Comparison of ENCODE assay signal across 10 mouse cellular contexts in the genomic region with DNA sequence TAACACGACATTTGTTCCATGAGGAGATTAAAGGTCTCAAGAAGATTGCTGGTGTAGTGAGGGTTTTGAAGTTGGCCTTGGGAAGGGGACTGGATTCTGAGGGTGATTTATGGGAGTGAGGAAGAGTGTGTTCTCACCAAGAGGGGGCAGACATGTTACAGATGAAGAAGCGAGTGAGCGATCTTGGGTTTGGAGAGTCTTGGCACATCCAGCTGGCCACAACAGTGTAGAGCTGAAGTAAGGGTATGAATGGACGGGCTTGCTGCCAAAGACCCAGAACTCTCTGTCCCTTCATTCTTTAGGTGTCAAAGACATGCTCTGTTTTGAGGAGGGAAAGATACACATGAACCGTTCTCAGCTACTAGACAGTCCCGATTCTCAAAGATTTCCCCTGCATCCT. TPM values are rescaled to one million over a fixed set of nuclear protein-coding genes. Genes with fewer than 3 reads are reported as not detected.
DNase-seq lines count a peak whose midpoint lies in the region; ATAC-seq and TF ChIP-seq lines count a peak whose summit lies in the region.
"Had no signal": no experiment of that assay in that cellular context is flagged by ENCODE, and none has a peak within 500 bp of the region (broad histone marks: within the 10 kb centered on the region; RNA-seq: fewer than 3 reads in every experiment).

No protein-coding gene starts in this region.

- no peak overlapping the region for H3K4me2 ChIP-seq in hindbrain, embryonic 15.5 days
- no peak overlapping the region for H3K4me2 ChIP-seq in hindbrain, embryonic 11.5 days (replicated peaks; ENCODE audit: low read depth, low read length)
- no peak overlapping the region for H3K4me2 ChIP-seq in kidney, embryonic 16.5 days (replicated peaks; ENCODE audit: low read depth, low read length)
- H3K4me2 ChIP-seq in lung, embryonic 14.5 days = no peak overlapping the region
- no peak overlapping the region for H3K4me2 ChIP-seq in stomach, postnatal 0 days (replicated peaks; ENCODE audit: low read depth)

- no peaks in the 10 kb centered on the region for H3K9me3 ChIP-seq in hindbrain, embryonic 15.5 days
- no peaks in the 10 kb centered on the region for H3K9me3 ChIP-seq in hindbrain, embryonic 11.5 days (ENCODE audit: control insufficient read depth, low read length)
- no peaks in the 10 kb centered on the region for H3K9me3 ChIP-seq in kidney, embryonic 16.5 days (ENCODE audit: low read length)
- H3K9me3 ChIP-seq in lung, embryonic 14.5 days (ENCODE audit: low read depth, low read length) = no peaks in the 10 kb centered on the region
- no peaks in the 10 kb centered on the region for H3K9me3 ChIP-seq in stomach, postnatal 0 days (ENCODE audit: control insufficient read depth, low read length)

- WGBS in hindbrain, embryonic 15.5 days = 64% methylated on average over 6 of the region's 6 CpGs
- 85% methylated on average over 6 of the region's 6 CpGs for WGBS in hindbrain, embryonic 11.5 days
- WGBS in kidney, embryonic 16.5 days = 79% methylated on average over 6 of the region's 6 CpGs
- 42% methylated on average over 6 of the region's 6 CpGs for WGBS in lung, embryonic 14.5 days
- 36% methylated on average over 6 of the region's 6 CpGs for WGBS in stomach, postnatal 0 days

- no peak overlapping the region for H3K4me3 ChIP-seq in hindbrain, embryonic 15.5 days
- no peak overlapping the region for H3K4me3 ChIP-seq in hindbrain, embryonic 11.5 days (ENCODE audit: low read depth, low read length)
- H3K4me3 ChIP-seq in kidney, embryonic 16.5 days (ENCODE audit: low read length) = no peak overlapping the region
- no peak overlapping the region for H3K4me3 ChIP-seq in lung, embryonic 14.5 days (ENCODE audit: low read depth, low read length)
- H3K4me3 ChIP-seq in stomach, postnatal 0 days (ENCODE audit: low read depth, low read length) = no peak overlapping the region

- H3K4me1 ChIP-seq in hindbrain, embryonic 15.5 days (replicated peaks) = no peaks in the 10 kb centered on the region
- no peaks in the 10 kb centered on the region for H3K4me1 ChIP-seq in hindbrain, embryonic 11.5 days (replicated peaks; ENCODE audit: control insufficient read depth, insufficient read depth, low read length)
- peaks cover 21% of the 10 kb centered on the region for H3K4me1 ChIP-seq in kidney, embryonic 16.5 days (ENCODE audit: insufficient read depth, low read length)
- peaks cover 4% of the 10 kb centered on the region; the same call in 1 of the 2 replicates for H3K4me1 ChIP-seq in lung, embryonic 14.5 days (ENCODE audit: insufficient read depth)
- no peaks in the 10 kb centered on the region for H3K4me1 ChIP-seq in stomach, postnatal 0 days (replicated peaks; ENCODE audit: control insufficient read depth, insufficient read depth)

- H3K27ac ChIP-seq in hindbrain, embryonic 15.5 days (replicated peaks) = peak overlapping the region; percentile 34; the same call in 1 of the 2 replicates
- no peak overlapping the region for H3K27ac ChIP-seq in hindbrain, embryonic 11.5 days (ENCODE audit: low read depth, low read length)
- H3K27ac ChIP-seq in kidney, embryonic 16.5 days (ENCODE audit: low read length) = peak overlapping the region; percentile 25; the same call in 1 of the 2 replicates
- no peak overlapping the region for H3K27ac ChIP-seq in lung, embryonic 14.5 days (ENCODE audit: low read depth)
- peak overlapping the region; percentile 24 for H3K27ac ChIP-seq in stomach, postnatal 0 days (replicated peaks)

- H3K36me3 ChIP-seq in hindbrain, embryonic 15.5 days = no peaks in the 10 kb centered on the region
- no peaks in the 10 kb centered on the region for H3K36me3 ChIP-seq in hindbrain, embryonic 11.5 days (ENCODE audit: control insufficient read depth, insufficient read depth, low read length)
- H3K36me3 ChIP-seq in kidney, embryonic 16.5 days (ENCODE audit: insufficient read depth, low read length) = no peaks in the 10 kb centered on the region
- H3K36me3 ChIP-seq in lung, embryonic 14.5 days (ENCODE audit: insufficient read depth) = no peaks in the 10 kb centered on the region
- H3K36me3 ChIP-seq in stomach, postnatal 0 days (ENCODE audit: control insufficient read depth, insufficient read depth, low read length) = no peaks in the 10 kb centered on the region

- no peak for TF ChIP-seq EP300 in stomach, postnatal 0 days (optimal IDR thresholded peaks at IDR 0.05)

- DNase-seq in hindbrain, embryonic 11.5 days (ENCODE audit: low spot score) = no peak
- peak; percentile 20 for DNase-seq in adrenal gland, postnatal 25 days
- DNase-seq in gastrocnemius, adult 18-20 months (ENCODE audit: low spot score) = peak; percentile 75
- peak; percentile 84 for DNase-seq in lung, embryonic 14.5 days
- peak; percentile 42 for DNase-seq in stomach, postnatal 0 days (ENCODE audit: low spot score)
- DNase-seq in urinary bladder, adult 2 months (ENCODE audit: low spot score) = no peak

- no peak overlapping the region for H3K9ac ChIP-seq in hindbrain, embryonic 15.5 days
- no peak overlapping the region for H3K9ac ChIP-seq in hindbrain, embryonic 11.5 days (ENCODE audit: low read depth, low read length)
- no peak overlapping the region for H3K9ac ChIP-seq in kidney, embryonic 16.5 days (replicated peaks; ENCODE audit: low read length)
- no peak overlapping the region for H3K9ac ChIP-seq in lung, embryonic 14.5 days
- H3K9ac ChIP-seq in stomach, postnatal 0 days (ENCODE audit: low read length) = no peak overlapping the region

- peak; percentile 65 for TF ChIP-seq CTCF in lung, embryonic 14.5 days (IDR thresholded peaks at IDR 0.05; ENCODE audit: low read depth)
- TF ChIP-seq CTCF in stomach, postnatal 0 days (IDR thresholded peaks at IDR 0.05; ENCODE audit: low read depth) = peak; percentile 75

- H3K27me3 ChIP-seq in hindbrain, embryonic 15.5 days = no peaks in the 10 kb centered on the region
- no peaks in the 10 kb centered on the region for H3K27me3 ChIP-seq in hindbrain, embryonic 11.5 days (ENCODE audit: control insufficient read depth, insufficient read depth, low read length)
- no peaks in the 10 kb centered on the region for H3K27me3 ChIP-seq in kidney, embryonic 16.5 days (ENCODE audit: insufficient read depth, low read length)
- no peaks in the 10 kb centered on the region for H3K27me3 ChIP-seq in lung, embryonic 14.5 days (ENCODE audit: insufficient read depth, low read length)
- H3K27me3 ChIP-seq in stomach, postnatal 0 days (ENCODE audit: control insufficient read depth, insufficient read depth, low read length) = no peaks in the 10 kb centered on the region

- peak; percentile 72 for ATAC-seq in hindbrain, embryonic 15.5 days (ENCODE audit: low FRiP score, low read depth)
- ATAC-seq in hindbrain, embryonic 11.5 days (ENCODE audit: low FRiP score) = no peak
- ATAC-seq in kidney, embryonic 16.5 days (ENCODE audit: low FRiP score, low TSS enrichment) = no peak
- peak; percentile 89 for ATAC-seq in lung, embryonic 14.5 days (ENCODE audit: insufficient read depth)
- peak; percentile 55 for ATAC-seq in stomach, postnatal 0 days (ENCODE audit: low FRiP score, low TSS enrichment)

RNA-seq across cellular contexts. Expression of a gene that starts 34.2 kb away (rescaled TPM):
- polyA plus RNA-seq in hindbrain, embryonic 15.5 days (2015; fragmentation: Nextera tagmentation; extraction: Ambion mirVana) = not detected in 2 replicates
- polyA plus RNA-seq in hindbrain, embryonic 11.5 days (2014; fragmentation: Nextera tagmentation; extraction: Ambion mirVana) = not detected in 2 replicates
- not detected in 2 replicates for total RNA-seq in adrenal gland, postnatal 25 days (2021)
- total RNA-seq in gastrocnemius, adult 18-20 months (2021) = not detected
- polyA plus RNA-seq in kidney, embryonic 16.5 days (2015; fragmentation: Nextera tagmentation; extraction: Ambion mirVana) = not detected in 2 replicates
- polyA plus RNA-seq in lung, embryonic 14.5 days (2014; fragmentation: Nextera tagmentation; extraction: Ambion mirVana) = not detected in 2 replicates
- polyA plus RNA-seq in stomach, postnatal 0 days (2015; fragmentation: Nextera tagmentation; extraction: Ambion mirVana) = not detected in 2 replicates
- polyA plus RNA-seq in urinary bladder, adult 2 months (2012; rRNA removed) = not detected in 2 replicates
- polyA plus RNA-seq: heart, embryonic 14.5 days; neural tube, embryonic 11.5 days had no signal

Comparison
In these comparisons a context has a peak if more than half of its experiments do, and no peak if none do; other contexts are left out.
1. ATAC-seq: peak in hindbrain, embryonic 15.5 days (single experiment), lung, embryonic 14.5 days (single experiment) and stomach, postnatal 0 days (single experiment); none in hindbrain, embryonic 11.5 days (single experiment) and kidney, embryonic 16.5 days (single experiment).
2. H3K27ac ChIP-seq: peak in hindbrain, embryonic 15.5 days (single experiment), kidney, embryonic 16.5 days (single experiment) and stomach, postnatal 0 days (single experiment); none in hindbrain, embryonic 11.5 days (single experiment) and lung, embryonic 14.5 days (single experiment).
3. DNase-seq: peak in adrenal gland, postnatal 25 days (single experiment), gastrocnemius, adult 18-20 months (single experiment), lung, embryonic 14.5 days (single experiment) and stomach, postnatal 0 days (single experiment); none in hindbrain, embryonic 11.5 days (single experiment) and urinary bladder, adult 2 months (single experiment).